In genomic region chr11:88996427-88996826, GRCm38 (mm10) we compare ENCODE assay signal across 14 mouse cellular contexts. TPM values are rescaled to one million over a fixed set of nuclear protein-coding genes. Genes with fewer than 3 reads are reported as not detected.
DNase-seq lines count a peak whose midpoint lies in the region; ATAC-seq and TF ChIP-seq lines count a peak whose summit lies in the region.
"Had no signal": no experiment of that assay in that cellular context is flagged by ENCODE, and none has a peak within 500 bp of the region (broad histone marks: within the 10 kb centered on the region; RNA-seq: fewer than 3 reads in every experiment).

No protein-coding gene starts in this region.

- no peaks in the 10 kb centered on the region for H3K27me3 ChIP-seq in kidney, embryonic 16.5 days (ENCODE audit: insufficient read depth, low read length)
- H3K27me3 ChIP-seq in kidney, embryonic 14.5 days (ENCODE audit: control insufficient read depth, insufficient read depth, low read length): no peaks in the 10 kb centered on the region
- H3K27me3 ChIP-seq in hindbrain, embryonic 13.5 days: peaks cover 24% of the 10 kb centered on the region
- H3K27me3 ChIP-seq: CH12.LX had no signal

- H3K9me3 ChIP-seq in kidney, embryonic 16.5 days (ENCODE audit: low read length): no peaks in the 10 kb centered on the region
- H3K9me3 ChIP-seq in kidney, embryonic 14.5 days (ENCODE audit: control insufficient read depth, low read length): no peaks in the 10 kb centered on the region
- H3K9me3 ChIP-seq in hindbrain, embryonic 13.5 days: no peaks in the 10 kb centered on the region
- H3K9me3 ChIP-seq: hindbrain, embryonic 15.5 days had no signal

- H3K4me2 ChIP-seq in kidney, embryonic 16.5 days (replicated peaks; ENCODE audit: low read depth, low read length): no peak overlapping the region
- H3K4me2 ChIP-seq in kidney, embryonic 14.5 days (replicated peaks; ENCODE audit: low read depth, low read length): no peak overlapping the region
- no peak overlapping the region for H3K4me2 ChIP-seq in hindbrain, embryonic 13.5 days
- H3K4me2 ChIP-seq: hindbrain, embryonic 15.5 days had no signal

- 0 out of 2 replicates have a peak, but pooled peaks cover 9% of the 10 kb centered on the region for H3K4me1 ChIP-seq in kidney, embryonic 16.5 days (ENCODE audit: insufficient read depth, low read length)
- peaks cover 4% of the 10 kb centered on the region; the same call in 1 of the 2 replicates for H3K4me1 ChIP-seq in kidney, embryonic 14.5 days (ENCODE audit: control insufficient read depth, insufficient read depth, low read length)
- peaks cover 7% of the 10 kb centered on the region; the same call in 1 of the 2 replicates for H3K4me1 ChIP-seq in hindbrain, embryonic 13.5 days (replicated peaks)

- ATAC-seq in kidney, embryonic 16.5 days (ENCODE audit: low FRiP score, low TSS enrichment): no peak
- ATAC-seq in kidney, embryonic 14.5 days (ENCODE audit: low FRiP score, low TSS enrichment): no peak
- no peak for ATAC-seq in hindbrain, embryonic 13.5 days (ENCODE audit: low FRiP score)

- H3K9ac ChIP-seq in kidney, embryonic 16.5 days (replicated peaks; ENCODE audit: low read length): no peak overlapping the region
- H3K9ac ChIP-seq in kidney, embryonic 14.5 days (ENCODE audit: low read depth, low read length): no peak overlapping the region
- no peak overlapping the region for H3K9ac ChIP-seq in hindbrain, embryonic 13.5 days
- H3K9ac ChIP-seq: hindbrain, embryonic 15.5 days had no signal

- WGBS in kidney, embryonic 16.5 days: 59% methylated on average over 7 of the region's 7 CpGs
- 73% methylated on average over 7 of the region's 7 CpGs for WGBS in kidney, embryonic 14.5 days
- WGBS in hindbrain, embryonic 13.5 days: 80% methylated on average over 7 of the region's 7 CpGs

- TF ChIP-seq POLR2A in brain, embryonic 14.5 days (IDR thresholded peaks at IDR 0.05; ENCODE audit: borderline replicate concordance, extremely low read depth, insufficient read depth, insufficient read length, poor library complexity, severe bottlenecking): no peak

- peak overlapping the region; percentile 35; the same call in 1 of the 2 replicates for H3K27ac ChIP-seq in kidney, embryonic 16.5 days (ENCODE audit: low read length)
- no peak overlapping the region for H3K27ac ChIP-seq in kidney, embryonic 14.5 days (ENCODE audit: low read depth, low read length)
- H3K27ac ChIP-seq in hindbrain, embryonic 13.5 days: no peak overlapping the region
- H3K27ac ChIP-seq: hindbrain, embryonic 15.5 days had no signal

- peak; percentile 17 for DNase-seq in brain, embryonic 14.5 days (ENCODE audit: low read depth)
- DNase-seq in heart, postnatal 4 days: peak; percentile 66
- peak; percentile 68 to 73 for DNase-seq in lung, postnatal 4 days
- DNase-seq in layer of hippocampus, adult 18-20 months (ENCODE audit: low spot score in 2 of 2): no peak
- DNase-seq in yolk sac, embryonic 10.5 days (ENCODE audit: low spot score): no peak
- DNase-seq: cerebellum, adult 18-20 months; midbrain, embryonic 14.5 days; retina, postnatal 1 day had no signal

- H3K4me3 ChIP-seq in kidney, embryonic 16.5 days (ENCODE audit: low read length): no peak overlapping the region
- H3K4me3 ChIP-seq in kidney, embryonic 14.5 days (ENCODE audit: low read length): no peak overlapping the region
- H3K4me3 ChIP-seq in hindbrain, embryonic 13.5 days: no peak overlapping the region
- H3K4me3 ChIP-seq: hindbrain, embryonic 15.5 days had no signal

- TF ChIP-seq CTCF in brain, embryonic 14.5 days (IDR thresholded peaks at IDR 0.05; ENCODE audit: borderline replicate concordance, extremely low read depth, insufficient read depth, insufficient read length): no peak

- H3K36me3 ChIP-seq in kidney, embryonic 16.5 days (ENCODE audit: insufficient read depth, low read length): 0 out of 2 replicates have a peak, but pooled peaks cover 1% of the 10 kb centered on the region
- peaks cover under 1% of the 10 kb centered on the region; the same call in 1 of the 2 replicates for H3K36me3 ChIP-seq in kidney, embryonic 14.5 days (ENCODE audit: control insufficient read depth, insufficient read depth, low read length)
- H3K36me3 ChIP-seq in hindbrain, embryonic 13.5 days: peaks cover under 1% of the 10 kb centered on the region; the same call in 1 of the 2 replicates

RNA-seq across cellular contexts. Expression of gene Trim25, which starts 2.7 kb away (rescaled TPM):
- 17.0 and 17.8 TPM in 2 replicates for polyA plus RNA-seq in kidney, embryonic 16.5 days (2015; fragmentation: Nextera tagmentation; extraction: Ambion mirVana)
- polyA plus RNA-seq in kidney, embryonic 14.5 days (2014; fragmentation: Nextera tagmentation; extraction: Ambion mirVana): 11.5 and 13.2 TPM in 2 replicates
- 1.7 and 3.2 TPM in 2 replicates for polyA plus RNA-seq in brain, embryonic 14.5 days (2012; rRNA removed)
- 10 to 100 TPM; 31.3 to 32.8 TPM for total RNA-seq in heart, postnatal 4 days (2021)
- 4.6 and 4.8 TPM in 2 replicates for polyA plus RNA-seq in hindbrain, embryonic 13.5 days (2015; fragmentation: Nextera tagmentation; extraction: Ambion mirVana)
- total RNA-seq in layer of hippocampus, adult 18-20 months (2021): 1 to 10 TPM; 3.6 to 3.7 TPM

RNA-seq across cellular contexts. Expression of gene Coil, which starts 26.4 kb away (rescaled TPM):
- 16.7 and 17.4 TPM in 2 replicates for polyA plus RNA-seq in kidney, embryonic 16.5 days (2015; fragmentation: Nextera tagmentation; extraction: Ambion mirVana)
- polyA plus RNA-seq in kidney, embryonic 14.5 days (2014; fragmentation: Nextera tagmentation; extraction: Ambion mirVana): 12.1 and 14.5 TPM in 2 replicates
- polyA plus RNA-seq in brain, embryonic 14.5 days (2012; rRNA removed): 28.9 and 31.3 TPM in 2 replicates
- total RNA-seq in heart, postnatal 4 days (2021): 1 to 10 TPM; 7.6 to 9.0 TPM
- 26.7 and 27.3 TPM in 2 replicates for polyA plus RNA-seq in hindbrain, embryonic 13.5 days (2015; fragmentation: Nextera tagmentation; extraction: Ambion mirVana)
- 10 to 100 TPM; 20.5 to 21.1 TPM for total RNA-seq in layer of hippocampus, adult 18-20 months (2021)

RNA-seq across cellular contexts. Expression of gene Elobl, which starts 29.7 kb away (rescaled TPM):
- polyA plus RNA-seq in kidney, embryonic 16.5 days (2015; fragmentation: Nextera tagmentation; extraction: Ambion mirVana): not detected in 2 replicates
- not detected in 2 replicates for polyA plus RNA-seq in kidney, embryonic 14.5 days (2014; fragmentation: Nextera tagmentation; extraction: Ambion mirVana)
- not detected in 2 replicates for polyA plus RNA-seq in brain, embryonic 14.5 days (2012; rRNA removed)
- not detected for total RNA-seq in heart, postnatal 4 days (2021)
- not detected in 2 replicates for polyA plus RNA-seq in hindbrain, embryonic 13.5 days (2015; fragmentation: Nextera tagmentation; extraction: Ambion mirVana)
- not detected for total RNA-seq in layer of hippocampus, adult 18-20 months (2021)
- total RNA-seq: CH12.LX; left cerebral cortex, postnatal 10 days had no signal
- polyA plus RNA-seq: hindbrain, embryonic 15.5 days; midbrain, embryonic 14.5 days had no signal

RNA-seq across cellular contexts. Expression of gene Scpep1, which starts 41.2 kb away (rescaled TPM):
- polyA plus RNA-seq in kidney, embryonic 16.5 days (2015; fragmentation: Nextera tagmentation; extraction: Ambion mirVana): 143 and 158 TPM in 2 replicates
- 90.5 and 110 TPM in 2 replicates for polyA plus RNA-seq in kidney, embryonic 14.5 days (2014; fragmentation: Nextera tagmentation; extraction: Ambion mirVana)
- 15.7 and 16.5 TPM in 2 replicates for polyA plus RNA-seq in brain, embryonic 14.5 days (2012; rRNA removed)
- total RNA-seq in heart, postnatal 4 days (2021): 10 to 100 TPM; 38.7 to 39.6 TPM
- polyA plus RNA-seq in hindbrain, embryonic 13.5 days (2015; fragmentation: Nextera tagmentation; extraction: Ambion mirVana): 24.5 and 26.0 TPM in 2 replicates
- 10 to 100 TPM; 13.9 to 16.3 TPM for total RNA-seq in layer of hippocampus, adult 18-20 months (2021)

Comparison
In these comparisons a context has a peak if more than half of its experiments do, and no peak if none do; other contexts are left out.
1. DNase-seq: peak in brain, embryonic 14.5 days (single experiment), heart, postnatal 4 days (single experiment) and lung, postnatal 4 days (2 of 2); none in layer of hippocampus, adult 18-20 months (0 of 2) and yolk sac, embryonic 10.5 days (single experiment).